Mouse (Mus musculus): ENCODE data around the gene Nfatc4. TPM values are rescaled to one million over a fixed set of nuclear protein-coding genes. Genes with fewer than 3 reads are reported as not detected.
A peak's percentile ranks its signal among the peaks of the same experiment; 100 is the strongest.

The Nfatc4 gene
- total RNA-seq, 2 experiments from 2014 or later = not detected

DNA sequence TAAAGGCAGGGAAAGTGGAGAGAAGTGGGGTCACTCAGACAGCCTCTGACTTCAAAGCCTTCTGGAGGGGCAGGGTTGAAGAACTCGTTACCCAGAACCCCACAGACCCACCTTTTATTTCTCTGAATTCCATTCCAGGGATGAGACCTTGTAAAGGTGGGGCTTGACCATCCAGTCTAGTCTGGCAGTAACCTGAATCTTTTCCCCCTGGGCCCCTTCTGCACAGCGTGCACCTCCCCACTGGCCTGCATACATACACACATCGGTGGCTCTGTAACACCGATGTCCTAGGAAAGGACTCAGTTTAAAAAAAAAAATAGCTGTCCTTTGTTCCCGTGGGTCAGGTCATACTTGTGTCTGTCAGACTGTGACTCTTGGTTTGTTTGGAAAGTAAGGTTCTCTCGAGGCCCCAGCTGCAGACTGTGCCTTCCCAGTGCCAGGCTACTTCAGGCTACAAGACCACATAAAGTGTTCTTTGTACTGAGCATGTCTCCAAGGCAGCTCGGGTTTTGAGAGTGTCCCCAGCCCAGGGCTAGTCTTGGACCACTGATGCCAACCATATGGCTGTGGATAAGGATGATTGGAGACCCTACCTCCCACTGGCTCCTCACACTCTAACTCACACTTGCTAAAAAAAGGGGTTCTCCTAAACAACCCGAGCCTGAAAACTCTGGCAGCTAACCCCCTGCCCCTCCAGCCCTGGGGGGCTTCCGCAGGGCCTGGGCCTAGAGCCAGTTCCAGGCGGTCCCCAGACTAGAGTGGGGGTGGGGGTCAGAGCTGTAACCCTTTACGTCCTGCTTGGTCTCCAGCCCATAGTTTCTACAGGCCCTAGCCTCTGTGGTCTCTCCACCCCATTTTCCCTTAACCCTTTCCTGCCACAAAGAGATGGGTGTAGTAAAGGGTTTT lies 30.0 kb downstream of the Nfatc4 start:
- no peak for ATAC-seq (replicated peaks; ENCODE audit: poor library complexity)

DNA sequence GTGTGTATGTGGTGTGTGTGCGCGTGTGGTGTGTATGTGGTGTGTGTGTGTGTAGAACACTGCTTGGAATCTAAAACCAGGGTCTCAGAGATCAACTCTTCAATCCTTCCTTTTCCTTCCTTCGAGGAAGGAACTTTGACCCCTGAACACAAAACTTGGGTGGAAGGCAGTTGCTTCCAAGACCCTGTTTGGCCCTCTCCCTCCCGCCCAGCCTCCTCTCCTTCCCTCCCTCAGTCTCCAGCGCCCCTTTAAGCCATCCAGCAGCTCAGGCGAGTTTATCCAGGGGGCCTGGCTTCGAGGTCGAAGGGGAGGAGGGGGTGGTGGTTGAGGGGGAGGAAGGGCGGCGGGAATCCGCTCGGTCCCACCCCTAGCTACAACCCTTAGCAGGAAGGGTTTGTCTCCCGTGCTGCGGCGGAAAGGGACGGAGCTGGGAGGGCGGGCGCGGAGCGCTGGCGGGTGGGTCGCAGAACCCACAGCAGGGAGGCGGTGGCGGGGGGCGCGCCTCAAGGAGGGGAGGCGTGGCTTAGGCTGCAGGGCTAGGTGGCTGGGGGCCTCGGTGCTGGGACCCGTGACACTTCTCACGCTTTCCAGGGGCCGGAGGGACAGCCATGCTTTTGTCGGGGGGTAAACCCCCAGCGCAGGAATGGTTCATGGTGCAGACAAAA lies 30.8 kb downstream of the Nfatc4 start, which contains the start of gene Nynrin:
Gene Nynrin, plus strand, starts transcription at position 390 of the 665 bp plus-strand sequence.
- ATAC-seq (replicated peaks; ENCODE audit: poor library complexity) = peak; percentile 75

DNA sequence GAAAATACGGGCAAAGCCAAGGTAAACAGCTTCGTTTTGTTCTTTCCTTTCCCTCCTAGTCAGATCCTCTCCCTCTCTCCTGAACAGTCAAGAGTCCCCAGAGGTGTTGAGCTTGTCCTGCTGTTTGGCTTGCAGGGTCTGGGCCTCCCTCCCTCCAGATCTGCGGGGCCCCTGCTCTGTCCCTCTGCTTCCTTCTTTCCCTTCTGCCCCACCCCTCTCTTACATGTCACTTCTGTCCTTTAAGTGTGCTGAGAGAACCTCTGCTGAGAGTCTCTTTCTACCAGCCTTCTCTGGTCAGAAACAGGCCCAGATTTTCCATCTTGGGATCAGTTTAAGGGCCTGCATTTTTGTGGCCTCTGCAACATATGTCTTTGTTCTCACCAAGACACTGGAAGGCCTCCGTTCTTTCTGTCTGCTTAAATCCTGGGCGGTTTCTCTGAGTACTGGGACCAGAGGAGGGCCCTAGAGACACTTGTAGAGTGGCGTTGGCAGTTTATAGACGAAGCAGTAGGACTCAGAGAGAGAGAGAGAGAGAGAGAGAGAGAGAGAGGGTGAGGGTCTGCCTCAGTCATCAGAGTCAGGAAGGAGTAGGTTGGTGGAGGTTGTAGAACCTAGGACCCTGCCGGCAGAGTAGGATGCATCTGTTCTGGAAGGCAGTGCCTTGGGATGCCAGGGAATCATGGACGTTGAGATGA lies 31.6 kb downstream of the Nfatc4 start:
- ATAC-seq (replicated peaks; ENCODE audit: poor library complexity) = peak; percentile 82

DNA sequence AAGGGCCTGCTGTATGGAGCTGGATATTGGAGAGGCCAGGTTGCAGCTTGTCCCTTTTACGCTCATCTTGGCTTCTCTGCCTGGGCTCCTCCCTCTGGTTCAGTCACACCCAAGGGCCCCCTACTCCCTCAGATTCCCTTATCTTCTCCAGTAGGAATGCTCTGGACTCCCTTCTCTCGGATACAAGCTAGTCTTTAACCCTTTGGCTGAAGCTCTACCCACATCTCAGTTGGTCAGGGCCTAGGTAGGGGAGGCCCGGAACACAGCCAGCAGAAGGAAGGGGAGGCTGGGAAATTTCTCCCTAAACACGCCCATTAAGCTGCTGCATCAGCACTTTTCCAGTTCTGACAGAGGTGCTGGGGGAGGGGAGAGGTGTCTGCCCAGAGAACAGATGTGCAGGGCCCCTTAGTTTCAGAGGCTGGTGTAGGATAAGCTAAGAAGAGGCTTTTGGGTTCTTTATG lies 32.2 kb downstream of the Nfatc4 start:
- no peak for ATAC-seq (replicated peaks; ENCODE audit: poor library complexity)

DNA sequence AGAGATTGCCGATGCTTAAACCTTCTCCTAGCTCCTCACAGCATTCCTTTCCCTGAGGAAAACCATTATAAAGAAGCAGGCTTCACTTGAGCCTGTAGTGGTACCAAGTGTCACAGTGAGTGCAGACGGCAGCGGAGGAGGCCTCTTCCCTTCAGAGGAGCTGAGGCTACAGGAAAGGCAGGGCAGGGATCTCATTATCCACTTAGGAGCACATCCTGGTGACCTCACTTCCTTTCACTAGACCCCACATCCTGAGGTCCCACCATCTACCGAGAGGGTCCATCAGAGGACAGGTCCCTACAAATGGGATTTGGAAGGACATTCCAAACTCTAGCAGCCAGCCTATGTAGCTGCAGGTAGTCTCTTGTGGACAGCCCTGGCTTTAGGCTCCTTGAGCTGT lies 34.6 kb downstream of the Nfatc4 start:
- ATAC-seq (replicated peaks; ENCODE audit: poor library complexity) = no peak

DNA sequence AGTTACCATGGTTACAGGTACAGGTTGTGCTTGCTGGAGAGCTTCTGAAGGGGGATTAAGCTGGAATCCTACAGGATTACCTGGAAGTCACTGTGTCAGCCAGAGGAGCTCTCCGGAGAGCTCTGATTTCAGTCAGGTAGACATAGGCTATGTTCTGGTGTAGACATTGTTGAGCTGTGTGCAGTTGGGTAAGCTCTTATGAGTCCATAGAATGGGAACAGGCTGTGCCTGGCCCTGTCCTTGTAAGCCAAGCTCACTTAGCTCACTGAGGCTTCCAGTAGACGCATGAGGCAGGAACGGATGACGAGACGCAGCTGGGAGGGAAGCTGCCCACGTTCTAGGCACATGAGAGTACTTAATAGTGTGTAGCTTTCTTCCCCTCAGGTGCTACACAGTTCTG lies 39.2 kb downstream of the Nfatc4 start:
- no peak for ATAC-seq (replicated peaks; ENCODE audit: poor library complexity)

DNA sequence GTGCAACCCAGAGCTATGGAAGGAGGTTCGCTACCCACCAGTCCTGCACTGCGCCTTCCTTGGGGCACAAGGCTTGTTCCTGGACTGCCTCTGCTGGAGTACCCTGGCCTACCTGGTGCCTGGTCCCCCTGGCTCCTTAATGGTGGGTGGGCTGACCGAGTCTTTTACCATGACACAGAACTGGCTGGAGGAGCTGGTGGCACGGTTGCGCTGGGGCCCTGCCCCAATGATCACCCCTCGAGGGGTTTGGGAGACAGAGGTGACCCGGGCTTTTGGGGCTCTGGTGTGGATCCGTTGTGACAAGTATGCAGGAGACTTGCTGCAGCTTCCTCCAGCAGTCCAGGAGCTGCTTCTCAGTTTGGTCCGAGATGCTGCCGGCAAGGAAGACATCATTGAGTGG lies 40.0 kb downstream of the Nfatc4 start:
- ATAC-seq (replicated peaks; ENCODE audit: poor library complexity) = no peak

DNA sequence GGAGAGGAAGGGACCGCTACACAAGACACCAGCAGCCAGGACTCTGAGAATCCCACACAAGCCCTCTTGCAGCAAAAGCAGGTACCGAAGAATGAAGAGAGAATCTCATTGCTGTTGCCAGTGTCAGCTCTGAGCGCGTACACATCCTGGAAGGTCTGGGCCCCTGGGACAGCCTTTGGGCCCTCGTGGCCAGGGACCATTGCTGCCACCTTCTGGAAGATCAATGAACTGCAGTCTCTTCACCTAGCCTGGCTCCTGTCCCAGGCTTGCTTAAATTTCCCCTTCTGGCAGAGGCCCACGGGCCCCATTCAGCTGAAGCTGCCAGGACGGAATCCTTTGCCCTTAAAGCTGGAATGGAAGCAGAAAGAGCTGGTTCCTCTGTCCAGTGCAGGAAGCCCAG lies 40.8 kb downstream of the Nfatc4 start:
- peak; percentile 99 for ATAC-seq (replicated peaks; ENCODE audit: poor library complexity)

DNA sequence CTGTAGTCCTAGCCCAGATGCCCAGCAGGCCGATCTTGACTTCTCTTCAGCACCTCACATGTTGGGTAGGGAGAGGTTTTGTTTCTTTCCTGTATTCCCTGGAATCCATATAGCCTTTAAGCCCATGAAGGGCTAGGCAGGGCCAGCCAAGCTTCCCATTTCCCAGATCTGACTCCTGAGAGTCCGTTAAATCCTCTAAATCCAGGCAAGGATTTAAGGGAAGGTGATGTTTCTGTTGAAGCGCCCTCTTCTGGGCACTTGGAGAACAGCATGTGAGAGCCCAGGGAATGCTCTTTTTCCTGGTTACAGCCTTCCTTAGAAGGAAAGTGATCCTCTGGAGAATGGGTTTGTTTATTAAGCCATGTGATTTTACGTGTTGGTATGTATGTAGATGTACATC lies 44.0 kb downstream of the Nfatc4 start:
- ATAC-seq (replicated peaks; ENCODE audit: poor library complexity) = no peak; the same call in 1 of the 2 replicates

DNA sequence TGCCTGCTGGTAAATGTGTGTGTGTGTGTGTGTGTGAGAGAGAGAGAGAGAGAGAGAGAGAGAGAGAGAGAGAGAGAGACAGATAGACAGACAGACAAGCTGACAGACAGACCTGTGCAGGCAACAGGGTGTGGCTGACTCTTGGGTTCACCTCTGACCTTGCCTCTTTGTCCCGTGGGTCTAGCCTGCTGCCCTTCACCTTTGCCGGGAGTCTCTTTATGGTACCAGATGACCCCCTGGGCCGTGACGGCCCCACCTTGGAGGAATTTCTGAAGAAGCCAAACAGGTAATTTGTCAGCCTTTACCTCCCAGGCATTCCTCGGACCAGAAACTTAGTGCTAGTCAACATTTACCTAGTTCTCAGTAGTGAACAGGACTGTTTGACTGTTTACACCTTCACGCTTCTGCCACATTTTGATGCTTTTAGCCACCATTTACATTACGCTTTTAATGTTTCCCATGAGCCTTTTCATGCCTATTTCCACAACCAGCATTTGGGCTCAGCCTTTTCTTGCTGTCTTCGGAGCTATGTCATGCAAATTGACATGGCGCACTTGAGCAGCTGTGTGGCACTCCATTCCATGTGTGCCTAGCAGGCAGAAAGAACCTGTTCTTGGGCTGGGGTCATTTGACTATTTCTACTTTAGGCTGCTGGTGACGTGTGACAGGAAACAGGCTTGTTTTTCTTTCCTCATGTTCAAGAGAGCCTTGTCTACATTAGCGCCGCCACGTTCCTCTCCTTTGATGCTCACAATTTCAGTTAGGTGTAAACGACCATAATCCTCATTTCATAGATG lies 45.5 kb downstream of the Nfatc4 start:
- no peak for ATAC-seq (replicated peaks; ENCODE audit: poor library complexity)

DNA sequence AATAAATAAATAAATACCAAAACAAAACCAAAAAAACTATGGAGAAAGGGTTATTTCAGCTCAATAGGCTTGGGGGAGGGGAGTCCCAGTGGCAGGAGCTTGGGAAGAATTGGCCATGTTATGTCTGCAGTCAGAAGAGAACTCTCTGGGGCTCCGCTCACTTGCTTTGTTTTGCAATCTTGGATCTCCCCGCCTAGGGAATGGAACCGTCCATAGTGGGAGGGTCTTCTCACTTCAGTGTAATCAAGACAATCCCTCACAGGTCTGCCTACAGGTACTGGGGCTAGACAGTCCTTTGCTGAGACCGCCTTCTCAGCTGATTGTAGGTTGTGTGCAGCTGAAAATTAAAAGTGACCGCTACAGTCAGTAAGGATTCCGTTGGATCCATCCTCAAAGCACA lies 46.6 kb downstream of the Nfatc4 start:
- no peak for ATAC-seq (replicated peaks; ENCODE audit: poor library complexity)

DNA sequence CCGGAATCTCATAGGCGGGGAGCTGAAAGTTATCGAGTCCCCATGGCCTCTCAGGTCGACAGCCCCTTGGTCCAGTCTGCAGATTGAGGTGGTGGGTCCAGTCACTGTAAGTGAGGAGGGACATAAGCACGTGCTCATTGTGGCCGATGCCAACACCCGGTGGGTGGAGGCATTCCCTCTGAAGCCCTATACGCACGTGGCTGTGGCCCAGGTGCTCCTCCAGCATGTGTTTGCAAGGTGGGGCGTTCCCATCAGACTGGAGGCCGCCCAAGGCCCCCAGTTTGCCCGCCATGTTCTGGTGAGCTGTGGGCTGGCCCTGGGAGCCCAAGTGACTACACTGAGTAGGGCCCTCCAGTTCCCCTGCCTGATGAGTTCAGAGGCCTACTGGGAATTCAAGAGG lies 49.1 kb downstream of the Nfatc4 start:
- no peak for ATAC-seq (replicated peaks; ENCODE audit: poor library complexity)

DNA sequence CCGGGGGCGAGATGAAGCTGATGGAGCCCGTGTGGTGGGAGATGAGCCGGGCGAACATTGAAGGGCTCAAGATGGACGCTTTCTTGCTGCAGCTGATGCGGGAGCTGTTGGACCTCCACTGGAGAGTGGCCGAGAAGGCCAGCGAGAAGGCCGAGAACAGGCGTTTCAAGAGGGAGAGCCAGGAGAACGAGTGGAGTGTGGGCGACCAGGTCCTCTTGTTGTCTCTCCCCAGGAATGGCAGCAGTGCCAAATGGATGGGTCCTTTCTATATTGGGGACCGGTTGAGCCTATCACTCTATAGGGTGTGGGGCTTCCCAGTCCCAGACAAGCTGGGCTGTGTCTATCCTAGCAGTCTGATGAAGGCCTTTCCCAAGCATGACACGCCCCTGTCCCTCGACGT lies 49.6 kb downstream of the Nfatc4 start:
- no peak for ATAC-seq (replicated peaks; ENCODE audit: poor library complexity)

DNA sequence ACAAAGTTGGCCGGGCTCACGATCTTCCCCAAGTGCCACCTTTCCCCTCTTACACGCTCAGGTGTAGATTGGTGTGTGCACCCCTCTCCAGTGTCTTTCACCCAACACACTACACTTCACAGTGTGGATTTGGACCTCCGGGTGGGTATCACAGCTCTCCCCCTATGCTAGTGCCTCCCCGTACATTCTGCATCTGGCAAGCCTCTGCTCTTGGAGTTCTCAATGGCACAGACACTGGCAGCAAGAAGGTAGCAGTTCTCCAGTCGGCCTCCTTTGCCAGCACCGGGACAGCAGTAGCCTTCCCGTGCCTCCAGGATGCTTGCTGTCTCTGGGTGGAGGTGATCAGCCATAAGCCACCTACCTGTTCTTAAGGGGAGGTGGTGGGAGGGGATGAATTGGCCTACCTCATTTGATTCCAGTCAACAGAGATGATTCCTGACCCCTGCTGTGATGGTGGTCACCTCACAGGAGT lies 50.3 kb downstream of the Nfatc4 start:
- ATAC-seq (replicated peaks; ENCODE audit: poor library complexity) = no peak

DNA sequence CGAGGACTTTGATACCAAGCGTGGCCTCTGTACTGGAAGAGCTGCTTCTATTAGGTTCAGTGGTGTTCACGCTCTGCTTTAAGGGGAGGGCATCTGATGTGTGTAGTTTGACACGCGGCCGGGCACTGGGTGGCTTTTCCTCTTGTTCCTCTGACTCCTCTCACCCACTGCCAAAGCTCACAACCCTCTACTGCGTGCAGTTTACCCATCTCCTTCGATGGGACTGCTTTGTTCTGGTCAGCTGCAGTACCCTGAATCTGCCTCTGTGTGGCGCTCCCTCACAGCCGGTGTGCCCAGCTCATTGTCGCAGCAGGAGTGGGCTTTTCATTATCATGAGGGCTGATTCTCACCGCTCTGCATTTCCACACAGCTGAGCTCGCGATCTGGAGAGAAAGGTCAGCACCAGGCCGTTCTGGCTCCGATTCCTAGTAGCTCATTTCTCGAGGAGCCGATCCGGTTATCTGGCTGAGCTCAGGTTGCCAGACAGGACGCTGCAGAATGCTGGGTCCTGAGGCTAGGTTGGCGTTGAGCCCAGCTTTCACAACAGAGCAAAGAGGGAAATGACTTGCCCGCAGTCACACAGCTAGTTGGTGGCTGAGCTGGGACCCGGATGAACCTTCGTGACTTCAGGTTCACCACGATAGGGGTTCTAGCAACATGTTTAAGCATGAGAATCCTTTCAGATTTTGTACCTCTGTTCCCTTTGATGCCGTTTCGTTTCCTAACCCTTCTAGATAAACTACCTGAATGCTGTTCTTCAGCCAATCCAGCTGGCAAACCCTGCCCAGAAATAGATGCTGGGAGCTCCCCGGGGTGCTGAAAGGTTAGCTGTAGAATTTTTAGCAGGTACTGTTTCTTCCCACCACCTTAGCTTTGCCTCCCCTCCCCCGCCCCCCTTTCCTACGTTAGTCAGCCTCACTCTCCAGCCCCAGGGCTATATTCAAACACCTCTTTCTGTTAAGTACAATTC lies 51.1 kb downstream of the Nfatc4 start:
- peak; percentile 92 for ATAC-seq (replicated peaks; ENCODE audit: poor library complexity)

DNA sequence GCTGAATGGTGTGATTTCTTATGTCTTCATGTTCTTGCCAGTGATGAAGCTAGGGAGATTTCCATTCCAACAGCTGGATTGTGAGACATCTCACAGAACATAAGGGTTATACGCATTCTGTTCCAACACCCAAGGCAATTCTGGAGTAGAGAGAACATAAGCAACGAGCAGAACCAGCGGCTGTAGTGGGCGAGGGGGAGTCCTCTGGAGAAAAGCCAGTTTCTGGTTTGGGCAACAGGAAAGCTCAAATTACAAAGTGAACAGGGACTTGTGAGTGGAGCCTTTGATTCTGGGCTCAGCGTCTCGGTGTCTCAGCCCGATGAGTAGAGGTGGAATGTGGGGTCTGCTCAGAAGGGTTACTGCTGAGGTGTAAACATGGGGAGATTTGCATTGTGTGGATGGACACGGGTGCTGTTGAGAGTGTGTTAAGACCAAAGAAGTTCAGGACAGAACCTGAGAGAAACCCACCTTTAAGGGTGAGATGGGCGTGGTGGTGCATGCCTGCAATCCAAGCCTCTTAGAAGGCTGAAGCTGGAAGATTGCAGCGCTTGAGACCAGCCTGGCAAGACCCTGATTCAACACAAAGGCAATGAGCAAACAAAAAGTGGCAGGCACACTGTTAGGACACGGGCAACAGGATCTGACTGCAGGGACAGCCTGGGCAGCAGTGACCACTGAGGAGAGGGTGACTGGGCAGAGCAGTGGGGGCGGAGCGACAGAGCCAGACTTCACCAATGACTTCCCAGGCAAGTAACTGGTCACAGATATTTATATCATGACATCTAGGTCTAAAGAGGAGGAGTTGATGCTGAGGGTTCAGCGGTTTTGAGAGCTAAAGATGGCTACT lies 54.7 kb downstream of the Nfatc4 start:
- no peak for ATAC-seq (replicated peaks; ENCODE audit: poor library complexity)

DNA sequence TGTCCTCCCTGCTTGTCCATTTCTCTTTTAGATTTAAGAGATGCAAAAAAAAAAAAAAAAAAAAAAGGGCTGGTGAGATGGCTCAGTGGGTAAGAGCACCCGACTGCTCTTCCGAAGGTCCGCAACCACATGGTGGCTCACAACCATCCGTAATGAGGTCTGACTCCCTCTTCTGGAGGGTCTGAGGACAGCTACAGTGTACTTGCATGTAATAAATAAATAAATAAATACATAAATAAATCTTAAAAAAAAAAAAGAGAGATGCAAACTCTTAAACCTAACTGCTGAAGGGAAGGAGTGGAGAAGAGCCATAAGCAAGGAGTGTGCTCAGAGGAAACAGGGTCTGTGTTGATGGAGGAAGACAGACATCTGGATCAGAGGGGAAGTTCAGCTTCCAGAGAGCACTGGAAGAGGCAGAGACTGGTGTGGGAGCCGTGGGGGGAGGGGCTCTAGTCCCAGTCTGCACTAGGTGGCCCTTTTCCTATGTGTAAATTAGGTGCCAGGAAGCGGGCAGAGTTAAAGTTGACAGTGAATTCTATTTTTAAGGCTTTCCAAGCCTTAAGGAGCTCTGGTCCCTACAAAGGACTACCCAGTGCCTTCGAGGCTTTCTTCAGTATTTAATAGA lies 55.5 kb downstream of the Nfatc4 start:
- no peak for ATAC-seq (replicated peaks; ENCODE audit: poor library complexity)

DNA sequence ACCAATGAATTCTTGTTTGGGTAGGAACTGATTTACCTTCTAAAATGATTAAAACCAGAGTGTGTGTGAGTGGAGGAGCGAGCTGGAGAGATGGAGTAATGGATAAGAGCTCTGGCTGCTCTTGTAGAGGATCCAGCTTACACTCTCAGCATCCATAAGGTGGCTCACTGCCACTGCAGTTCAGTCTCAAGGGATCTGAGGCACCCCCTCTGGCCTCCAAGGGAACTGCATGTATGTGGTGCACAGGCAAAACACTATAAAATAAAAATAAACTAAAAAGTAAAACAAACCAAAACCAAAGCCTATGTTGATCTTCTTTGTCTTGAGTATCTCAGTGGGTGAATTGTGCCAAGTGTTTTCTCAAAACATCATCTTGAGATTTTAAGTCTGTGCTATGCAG lies 56.7 kb downstream of the Nfatc4 start:
- peak; percentile 89 for ATAC-seq (replicated peaks; ENCODE audit: poor library complexity)

Measured in megakaryocyte progenitor cell, adult 5-6 weeks (primary cell).